Comparison of ENCODE assay signal across 8 mouse cellular contexts in genomic region chr2:118203739-118204461, GRCm38 (mm10). TPM values are rescaled to one million over a fixed set of nuclear protein-coding genes. Genes with fewer than 3 reads are reported as not detected.
DNase-seq lines count a peak whose midpoint lies in the region; ATAC-seq lines count a peak whose summit lies in the region.

No protein-coding gene starts in this region.

- peaks cover 11% of the 10 kb centered on the region for H3K27me3 ChIP-seq in forebrain, embryonic 12.5 days
- H3K27me3 ChIP-seq in neural tube, embryonic 15.5 days (replicated peaks) = no peaks in the 10 kb centered on the region
- H3K27me3 ChIP-seq in liver, embryonic 11.5 days (replicated peaks; ENCODE audit: control insufficient read depth, insufficient read depth, low read length) = no peaks in the 10 kb centered on the region

- peaks cover 47% of the 10 kb centered on the region for H3K4me1 ChIP-seq in forebrain, embryonic 12.5 days
- H3K4me1 ChIP-seq in neural tube, embryonic 15.5 days = peaks cover 34% of the 10 kb centered on the region
- H3K4me1 ChIP-seq in liver, embryonic 11.5 days (replicated peaks; ENCODE audit: control insufficient read depth, insufficient read depth, low read length) = no peaks in the 10 kb centered on the region

- H3K9me3 ChIP-seq in forebrain, embryonic 12.5 days = no peaks in the 10 kb centered on the region
- no peaks in the 10 kb centered on the region for H3K9me3 ChIP-seq in neural tube, embryonic 15.5 days (replicated peaks)
- no peaks in the 10 kb centered on the region for H3K9me3 ChIP-seq in liver, embryonic 11.5 days (ENCODE audit: control insufficient read depth, low read length)

- 2% methylated on average over 16 of the region's 16 CpGs for WGBS in forebrain, embryonic 12.5 days
- WGBS in neural tube, embryonic 15.5 days = 1% methylated on average over 16 of the region's 16 CpGs
- 43% methylated on average over 16 of the region's 16 CpGs for WGBS in liver, embryonic 11.5 days

- peak overlapping the region; percentile 49 for H3K4me2 ChIP-seq in forebrain, embryonic 12.5 days
- H3K4me2 ChIP-seq in neural tube, embryonic 15.5 days = peak overlapping the region; percentile 42
- H3K4me2 ChIP-seq in liver, embryonic 11.5 days = no peak overlapping the region

- H3K36me3 ChIP-seq in forebrain, embryonic 12.5 days (replicated peaks) = no peaks in the 10 kb centered on the region
- H3K36me3 ChIP-seq in neural tube, embryonic 15.5 days = no peaks in the 10 kb centered on the region
- H3K36me3 ChIP-seq in liver, embryonic 11.5 days (ENCODE audit: control insufficient read depth, insufficient read depth, low read length) = no peaks in the 10 kb centered on the region

- peak; percentile 76 for ATAC-seq in forebrain, embryonic 12.5 days (ENCODE audit: low FRiP score)
- ATAC-seq in neural tube, embryonic 15.5 days (ENCODE audit: low FRiP score) = peak; percentile 83
- ATAC-seq in liver, embryonic 11.5 days (replicated peaks; ENCODE audit: low FRiP score) = no peak

- peak overlapping the region; percentile 36; the same call in 1 of the 2 replicates for H3K9ac ChIP-seq in forebrain, embryonic 12.5 days
- H3K9ac ChIP-seq in neural tube, embryonic 15.5 days (replicated peaks) = no peak overlapping the region
- H3K9ac ChIP-seq in liver, embryonic 11.5 days (ENCODE audit: low read depth, low read length) = no peak overlapping the region

- H3K27ac ChIP-seq in forebrain, embryonic 12.5 days = peak overlapping the region; percentile 91
- H3K27ac ChIP-seq in neural tube, embryonic 15.5 days (replicated peaks) = peak overlapping the region; percentile 81
- H3K27ac ChIP-seq in liver, embryonic 11.5 days (ENCODE audit: low read depth, low read length) = no peak overlapping the region

- H3K4me3 ChIP-seq in forebrain, embryonic 12.5 days (replicated peaks) = peak overlapping the region; percentile 14
- no peak overlapping the region for H3K4me3 ChIP-seq in neural tube, embryonic 15.5 days (replicated peaks)
- no peak overlapping the region for H3K4me3 ChIP-seq in liver, embryonic 11.5 days (ENCODE audit: low read depth, low read length)

- DNase-seq in heart, adult 11 months = peak; percentile 53
- DNase-seq in heart, adult 9 months (ENCODE audit: low spot score in 2 of 2) = no peak
- peak; percentile 44 for DNase-seq in kidney, adult 18-20 months
- peak; percentile 23 to 55 for DNase-seq in left cerebral cortex, adult 9 months (ENCODE audit: low spot score in 2 of 2)
- DNase-seq in spleen, postnatal 36 days (ENCODE audit: low spot score in 2 of 2) = no peak
- no peak for DNase-seq in liver, embryonic 11.5 days (ENCODE audit: low spot score)

RNA-seq across cellular contexts. Expression of gene Fsip1, which starts 52.9 kb away (rescaled TPM):
- 3.0 and 3.3 TPM in 2 replicates for polyA plus RNA-seq in forebrain, embryonic 12.5 days (2016; fragmentation: Nextera tagmentation; extraction: Ambion mirVana)
- 2.1 and 2.3 TPM in 2 replicates for polyA plus RNA-seq in neural tube, embryonic 15.5 days (2015; fragmentation: Nextera tagmentation; extraction: Ambion mirVana)
- polyA plus RNA-seq in liver, embryonic 11.5 days (2014; fragmentation: Nextera tagmentation; extraction: Ambion mirVana) = 0.29 and 0.81 TPM in 2 replicates

Comparison
In these comparisons a context has a peak if more than half of its experiments do, and no peak if none do; other contexts are left out.
1. DNase-seq: peak in heart, adult 11 months (single experiment), kidney, adult 18-20 months (single experiment) and left cerebral cortex, adult 9 months (2 of 2); none in heart, adult 9 months (0 of 2), spleen, postnatal 36 days (0 of 2) and liver, embryonic 11.5 days (single experiment).